Mouse (Mus musculus) heart, embryonic 11.5 days (tissue): Measurements from ENCODE around the gene Ppfibp2. TPM values are rescaled to one million over a fixed set of nuclear protein-coding genes. Genes with fewer than 3 reads are reported as not detected.

ENCODE experiments used
- ATAC-seq: fragments of 200-750 bp; cut with Nextera tagmentation; replicated peaks from 2 replicates; pipeline ENCODE4 v1.8.0; 2017; ENCODE audit warnings: moderate library complexity; ENCODE audit not compliant: insufficient number of reproducible peaks, low FRiP score, low TSS enrichment
- H3K27ac ChIP-seq: fragments of 300-500 bp; sonication (generic); 2 replicates; pipeline ENCODE4 v1.5.1; 2014; ENCODE audit warnings: mild to moderate bottlenecking, low read depth, low read length
- H3K27me3 ChIP-seq: fragments of 300-500 bp; sonication (generic); 2 replicates; pipeline ENCODE4 v1.6.1; 2014; ENCODE audit warnings: mild to moderate bottlenecking, low read length, mixed read lengths; ENCODE audit not compliant: control insufficient read depth, insufficient read depth
- H3K36me3 ChIP-seq: fragments of 300-500 bp; sonication (generic); 2 replicates; pipeline ENCODE4 v1.6.1; 2014; ENCODE audit warnings: mild to moderate bottlenecking, low read length, moderate library complexity, mixed read lengths; ENCODE audit not compliant: control insufficient read depth, insufficient read depth
- H3K4me1 ChIP-seq: fragments of 300-500 bp; sonication (generic); 2 replicates; pipeline ENCODE4 v1.6.1; 2014; ENCODE audit warnings: low read length; ENCODE audit not compliant: control insufficient read depth, insufficient read depth
- H3K4me2 ChIP-seq: fragments of 300-500 bp; sonication (generic); 2 replicates; pipeline ENCODE4 v1.6.1; 2014; ENCODE audit warnings: mild to moderate bottlenecking, moderate library complexity
- H3K4me3 ChIP-seq: fragments of 300-500 bp; sonication (generic); 2 replicates; pipeline ENCODE4 v1.5.1; 2014; ENCODE audit warnings: low read depth, low read length
- H3K9ac ChIP-seq: fragments of 300-500 bp; sonication (generic); 2 replicates; pipeline ENCODE4 v1.6.1; 2014; ENCODE audit warnings: mild to moderate bottlenecking, low read depth, low read length, moderate library complexity
- H3K9me3 ChIP-seq: fragments of 300-500 bp; sonication (generic); replicated peaks from 2 replicates; pipeline ENCODE4 v1.6.1; 2016; ENCODE audit warnings: low read length; ENCODE audit not compliant: control insufficient read depth
- WGBS: fragments of 180-500 bp; shearing (Covaris S2); extraction: QIAGEN DNeasy Blood & Tissue Kit; methylation state at CpG from one replicate; pipeline ENCODE4 v1.1.7; 2014; ENCODE audit not compliant: insufficient replicate concordance; 5-methylcytosine and 5-hydroxymethylcytosine counted together
- polyA plus RNA-seq: library from polyadenylated mRNA; unstranded; fragments of >200 nt; fragmentation: Nextera tagmentation; extraction: Ambion mirVana; gene quantifications from 2 replicates; pipeline ENCODE4 v1.2.1, GENCODE M21; 2014

Ppfibp2 gene
- 6.3 and 7.9 TPM in 2 replicates for polyA plus RNA-seq

DNA sequence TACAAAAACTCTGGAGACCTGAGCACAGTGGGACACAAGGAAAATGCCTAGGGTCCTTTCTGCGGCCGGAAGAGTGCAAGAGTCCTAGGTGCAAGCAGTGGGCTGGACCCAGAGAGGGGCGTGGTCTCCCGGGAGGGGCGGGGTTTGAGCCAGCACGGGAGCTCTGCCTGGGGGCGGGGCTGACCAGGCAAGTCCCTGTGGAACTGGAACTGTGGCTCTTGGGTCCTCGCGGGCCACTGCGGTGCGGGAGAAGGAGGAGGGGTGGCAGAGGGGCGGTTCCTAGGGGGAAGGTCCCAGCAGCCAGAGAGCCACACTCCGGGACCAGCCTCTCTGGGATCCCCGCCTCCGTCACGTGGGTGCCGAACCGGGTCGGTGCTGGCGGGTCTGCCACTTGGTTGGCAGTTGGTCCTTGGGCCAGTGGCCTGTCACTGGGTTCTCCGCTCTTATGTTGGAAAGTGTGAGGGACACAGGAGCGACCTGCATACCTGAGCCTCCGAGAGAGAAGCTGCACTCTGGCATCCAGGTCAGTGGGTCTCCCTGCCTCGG, at the start of gene Ppfibp2:
Gene Ppfibp2, plus strand, starts transcription at position 351 of the 546 bp plus-strand sequence.
- Histone ChIP-seq H3K9ac (peak within 1 kb of the TSS; percentile 70), H3K27me3 (no peaks in the 10 kb centered on the region), H3K4me1 (0 out of 2 replicates have a peak, but pooled peaks cover 5% of the 10 kb centered on the region), H3K4me3 (peak within 1 kb of the TSS; percentile 64), H3K4me2 (peak within 1 kb of the TSS; percentile 98), H3K27ac (0 out of 2 replicates have a peak within 1 kb of the TSS, but pooled peaks have one; percentile 46), H3K36me3 (no peaks in the 10 kb centered on the region), H3K9me3 (no peaks in the 10 kb centered on the region)
- peak; percentile 93 for ATAC-seq
- under 1% methylated on average over 19 of the region's 24 CpGs for WGBS

GRCm38 (mm10) chr7:107547872-107548271, 47.1 kb upstream of the Ppfibp2 start:
- H3K4me1 ChIP-seq, result no peaks in the 10 kb centered on the region
- WGBS, result 84% methylated on average over 3 of the region's 3 CpGs
- no peaks in the 10 kb centered on the region for H3K27me3 ChIP-seq
- H3K4me3 ChIP-seq, result no peak overlapping the region
- ATAC-seq, result no peak
- H3K9ac ChIP-seq, result no peak overlapping the region
- H3K27ac ChIP-seq, result no peak overlapping the region
- no peak overlapping the region for H3K4me2 ChIP-seq
- no peaks in the 10 kb centered on the region for H3K9me3 ChIP-seq
- no peaks in the 10 kb centered on the region for H3K36me3 ChIP-seq

DNA sequence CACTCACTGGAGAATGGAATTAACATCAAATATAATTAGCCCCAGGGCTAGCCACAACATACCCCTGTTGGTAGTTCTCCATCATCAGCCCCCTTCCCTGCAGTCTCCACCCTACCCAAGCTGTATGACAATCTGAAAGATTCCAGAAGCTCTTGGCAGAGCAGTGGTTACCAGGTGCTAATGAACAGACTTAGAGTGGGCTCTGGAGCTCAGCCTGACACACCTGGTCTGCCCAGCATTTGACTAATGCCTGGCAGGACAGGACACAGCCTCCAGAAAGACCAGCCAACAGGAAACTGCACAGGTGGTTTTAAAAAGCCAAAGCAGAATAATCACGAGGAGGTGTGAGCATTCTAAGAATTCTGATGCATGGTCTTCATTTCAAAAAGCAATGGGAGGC, 41.5 kb upstream of the Ppfibp2 start:
- Histone ChIP-seq H3K9me3 (no peaks in the 10 kb centered on the region), H3K4me3 (no peak overlapping the region), H3K36me3 (no peaks in the 10 kb centered on the region), H3K4me2 (no peak overlapping the region), H3K27me3 (no peaks in the 10 kb centered on the region), H3K4me1 (no peaks in the 10 kb centered on the region), H3K9ac (no peak overlapping the region), H3K27ac (no peak overlapping the region)
- 55% methylated on average over 1 of the region's 1 CpGs for WGBS
- ATAC-seq, result no peak

GRCm38 (mm10) chr7:107555906-107556305, 39.1 kb upstream of the Ppfibp2 start:
- WGBS, result 80% methylated on average over 3 of the region's 3 CpGs
- Histone ChIP-seq H3K4me2 (no peak overlapping the region), H3K9ac (no peak overlapping the region), H3K4me3 (no peak overlapping the region), H3K36me3 (no peaks in the 10 kb centered on the region), H3K27ac (no peak overlapping the region), H3K9me3 (no peaks in the 10 kb centered on the region), H3K27me3 (no peaks in the 10 kb centered on the region), H3K4me1 (no peaks in the 10 kb centered on the region)
- ATAC-seq, result no peak

GRCm38 (mm10) chr7:107560675-107561074, 34.3 kb upstream of the Ppfibp2 start:
- Histone ChIP-seq H3K27me3 (no peaks in the 10 kb centered on the region), H3K4me1 (no peaks in the 10 kb centered on the region), H3K36me3 (no peaks in the 10 kb centered on the region), H3K9me3 (no peaks in the 10 kb centered on the region), H3K4me2 (no peak overlapping the region), H3K4me3 (no peak overlapping the region), H3K27ac (no peak overlapping the region), H3K9ac (no peak overlapping the region)
- 76% methylated on average over 2 of the region's 2 CpGs for WGBS
- ATAC-seq, result no peak

- H3K27ac ChIP-seq, result no peak overlapping the region
- H3K36me3 ChIP-seq, result no peaks in the 10 kb centered on the region
- H3K27me3 ChIP-seq, result no peaks in the 10 kb centered on the region
- ATAC-seq, result no peak
- WGBS, result 66% methylated on average over 3 of the region's 3 CpGs
- H3K4me2 ChIP-seq, result no peak overlapping the region
- H3K9me3 ChIP-seq, result no peaks in the 10 kb centered on the region
- no peaks in the 10 kb centered on the region for H3K4me1 ChIP-seq
- H3K9ac ChIP-seq, result no peak overlapping the region
- H3K4me3 ChIP-seq, result no peak overlapping the region
Observed at GRCm38 (mm10) chr7:107561584-107561983, 33.4 kb upstream of the Ppfibp2 start.

- no peak overlapping the region for H3K27ac ChIP-seq
- H3K9me3 ChIP-seq, result no peaks in the 10 kb centered on the region
- H3K4me3 ChIP-seq, result no peak overlapping the region
- WGBS, result 52% methylated on average over 2 of the region's 2 CpGs
- H3K36me3 ChIP-seq, result no peaks in the 10 kb centered on the region
- no peaks in the 10 kb centered on the region for H3K27me3 ChIP-seq
- H3K9ac ChIP-seq, result no peak overlapping the region
- ATAC-seq, result no peak
- H3K4me1 ChIP-seq, result no peaks in the 10 kb centered on the region
- no peak overlapping the region for H3K4me2 ChIP-seq
Observed at GRCm38 (mm10) chr7:107563727-107564126, 31.3 kb upstream of the Ppfibp2 start.

GRCm38 (mm10) chr7:107567261-107567671, 27.7 kb upstream of the Ppfibp2 start, which contains the start of gene Olfml1:
Olfml1 (plus strand) TSS chr7:107567446.
- Histone ChIP-seq H3K4me1 (no peaks in the 10 kb centered on the region), H3K9ac (0 out of 2 replicates have a peak within 1 kb of the TSS, but pooled peaks have one; percentile 16), H3K4me2 (peak within 1 kb of the TSS; percentile 49), H3K27ac (peak within 1 kb of the TSS; percentile 62), H3K36me3 (no peaks in the 10 kb centered on the region), H3K4me3 (peak within 1 kb of the TSS; percentile 30), H3K27me3 (no peaks in the 10 kb centered on the region), H3K9me3 (no peaks in the 10 kb centered on the region)
- peak; percentile 67; the same call in 1 of the 2 replicates for ATAC-seq
- WGBS, result 45% methylated on average over 7 of the region's 7 CpGs

DNA sequence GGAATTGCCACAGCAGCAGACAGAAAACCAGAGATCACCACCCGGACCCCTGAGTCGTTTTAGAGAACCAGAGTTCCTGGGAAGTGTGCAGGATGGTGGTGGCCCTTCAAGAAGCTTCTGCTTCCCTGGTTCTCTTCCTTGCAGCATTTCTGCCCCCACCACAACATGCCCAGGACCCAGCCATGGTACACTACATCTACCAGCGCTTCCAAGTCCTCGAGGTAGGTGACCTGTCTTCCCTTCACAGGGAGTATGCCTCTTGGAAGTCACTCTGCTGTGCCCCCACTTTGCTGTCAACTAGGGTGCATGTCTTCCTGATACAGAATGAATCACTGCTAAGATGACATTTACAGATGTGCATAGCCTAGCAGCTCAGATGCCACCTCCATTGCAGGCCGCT, 27.3 kb upstream of the Ppfibp2 start:
- peak overlapping the region; percentile 30 for H3K4me3 ChIP-seq
- H3K9ac ChIP-seq, result no peak overlapping the region
- H3K27me3 ChIP-seq, result no peaks in the 10 kb centered on the region
- H3K9me3 ChIP-seq, result no peaks in the 10 kb centered on the region
- peak overlapping the region; percentile 49 for H3K4me2 ChIP-seq
- peak overlapping the region; percentile 62 for H3K27ac ChIP-seq
- H3K36me3 ChIP-seq, result no peaks in the 10 kb centered on the region
- no peaks in the 10 kb centered on the region for H3K4me1 ChIP-seq
- ATAC-seq, result no peak
- WGBS, result 66% methylated on average over 5 of the region's 5 CpGs
